Mouse (Mus musculus) intestine, postnatal 0 days (tissue): ENCODE data around the gene Cyld. TPM values are rescaled to one million over a fixed set of nuclear protein-coding genes. Genes with fewer than 3 reads are reported as not detected.
"Not testable (repeated sequence)": the region's sequence is repeated elsewhere in the genome, so short reads cannot be mapped to it uniquely, and the experiment has no call there.

Experiments
- ATAC-seq: fragments of 200-750 bp; cut with Nextera tagmentation; 2 replicates; pipeline ENCODE4 v1.8.0; 2017; ENCODE audit warnings: mild to moderate bottlenecking, moderate TSS enrichment, moderate library complexity
- H3K27ac ChIP-seq: fragments of 300-500 bp; sonication (generic); 2 replicates; pipeline ENCODE4 v1.5.1; 2014; ENCODE audit warnings: mild to moderate bottlenecking, low read depth, low read length, moderate library complexity
- H3K27me3 ChIP-seq: fragments of 300-500 bp; sonication (generic); replicated peaks from 2 replicates; pipeline ENCODE4 v1.6.1; 2014; ENCODE audit warnings: low read length, mixed read lengths; ENCODE audit not compliant: control insufficient read depth, insufficient read depth
- H3K36me3 ChIP-seq: fragments of 300-500 bp; sonication (generic); 2 replicates; pipeline ENCODE4 v1.6.1; 2014; ENCODE audit warnings: mild to moderate bottlenecking, moderate library complexity; ENCODE audit not compliant: control insufficient read depth, insufficient read depth
- H3K4me1 ChIP-seq: fragments of 300-500 bp; sonication (generic); replicated peaks from 2 replicates; pipeline ENCODE4 v1.6.1; 2014; ENCODE audit warnings: antibody characterized with exemption, low read length, mixed read lengths; ENCODE audit not compliant: control insufficient read depth, insufficient read depth
- H3K4me2 ChIP-seq: fragments of 300-500 bp; sonication (generic); replicated peaks from 2 replicates; pipeline ENCODE4 v1.6.1; 2014; ENCODE audit warnings: low read depth, mild to moderate bottlenecking, moderate library complexity
- H3K4me3 ChIP-seq: fragments of 300-500 bp; sonication (generic); 2 replicates; pipeline ENCODE4 v1.5.1; 2014; ENCODE audit warnings: low read depth, low read length
- H3K9ac ChIP-seq: fragments of 300-500 bp; sonication (generic); 2 replicates; pipeline ENCODE4 v1.6.1; 2014; ENCODE audit warnings: mild to moderate bottlenecking, low read depth, low read length
- H3K9me3 ChIP-seq: fragments of 300-500 bp; sonication (generic); 2 replicates; pipeline ENCODE4 v1.6.1; 2016; ENCODE audit warnings: mixed run types; ENCODE audit not compliant: control insufficient read depth
- CTCF ChIP-seq: sonication (generic); IDR thresholded peaks from 2 replicates; pipeline ENCODE4 v1.5.1; 2016; ENCODE audit warnings: low read depth, mild to moderate bottlenecking, control low read depth, antibody characterized with exemption, moderate library complexity
- WGBS: fragments of 180-500 bp; shearing (Covaris S2); extraction: QIAGEN DNeasy Blood & Tissue Kit; methylation state at CpG from one replicate; pipeline ENCODE4 v1.1.7; 2014; 5-methylcytosine and 5-hydroxymethylcytosine counted together
- polyA plus RNA-seq: library from polyadenylated mRNA; unstranded; fragments of >200 nt; fragmentation: Nextera tagmentation; extraction: Ambion mirVana; gene quantifications from 2 replicates; pipeline ENCODE4 v1.2.1, GENCODE M21; 2015

Cyld gene
- 9.3 and 11.5 TPM in 2 replicates for polyA plus RNA-seq

- peak within 1 kb of the TSS; percentile 91 for H3K27ac ChIP-seq
- H3K36me3 ChIP-seq, result no peaks in the 10 kb centered on the region
- no peaks in the 10 kb centered on the region for H3K9me3 ChIP-seq
- peak within 1 kb of the TSS; percentile 62 for H3K4me2 ChIP-seq
- H3K27me3 ChIP-seq, result no peaks in the 10 kb centered on the region
- peak within 1 kb of the TSS; percentile 65 for H3K9ac ChIP-seq
- WGBS, result under 1% methylated on average over 70 of the region's 80 CpGs
- TF ChIP-seq CTCF, result peak; percentile 15; the same call in 1 of the 2 replicates
- peak within 1 kb of the TSS; percentile 68 for H3K4me3 ChIP-seq
- ATAC-seq, result peak; percentile 99
- no peaks in the 10 kb centered on the region for H3K4me1 ChIP-seq
These were observed at the start of gene Cyld for GRCm38 (mm10) chr8:88696721-88697641. Gene Cyld, plus strand, starts transcription at chr8:88697028.

DNA sequence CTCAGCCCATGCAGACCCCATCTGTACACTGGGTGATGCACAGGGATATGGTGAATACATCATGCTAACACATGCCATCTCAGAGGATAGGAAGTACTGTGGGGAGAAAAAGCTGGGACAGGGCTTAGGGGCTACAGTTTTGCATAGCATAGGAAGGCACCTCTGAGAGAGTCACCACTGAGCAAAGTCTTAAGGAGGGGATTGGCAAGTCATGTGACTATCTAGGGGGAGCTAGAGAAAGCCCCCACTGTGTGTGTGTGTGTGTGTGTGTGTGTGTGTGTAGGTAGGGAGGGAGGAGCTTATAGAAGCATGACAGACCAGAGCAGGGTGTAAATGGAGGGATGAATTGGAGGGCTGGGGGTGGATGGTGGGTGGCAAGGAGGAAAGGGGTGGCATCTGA, 48.5 kb upstream of the Cyld start:
- Histone ChIP-seq H3K4me3 (no peak overlapping the region), H3K4me1 (peaks cover 10% of the 10 kb centered on the region; the same call in 1 of the 2 replicates), H3K9me3 (no peaks in the 10 kb centered on the region), H3K27me3 (no peaks in the 10 kb centered on the region), H3K36me3 (no peaks in the 10 kb centered on the region), H3K27ac (no peak overlapping the region), H3K4me2 (peak overlapping the region; percentile 82; the same call in 1 of the 2 replicates), H3K9ac (no peak overlapping the region)
- no peak for TF ChIP-seq CTCF
- ATAC-seq, result no peak

DNA sequence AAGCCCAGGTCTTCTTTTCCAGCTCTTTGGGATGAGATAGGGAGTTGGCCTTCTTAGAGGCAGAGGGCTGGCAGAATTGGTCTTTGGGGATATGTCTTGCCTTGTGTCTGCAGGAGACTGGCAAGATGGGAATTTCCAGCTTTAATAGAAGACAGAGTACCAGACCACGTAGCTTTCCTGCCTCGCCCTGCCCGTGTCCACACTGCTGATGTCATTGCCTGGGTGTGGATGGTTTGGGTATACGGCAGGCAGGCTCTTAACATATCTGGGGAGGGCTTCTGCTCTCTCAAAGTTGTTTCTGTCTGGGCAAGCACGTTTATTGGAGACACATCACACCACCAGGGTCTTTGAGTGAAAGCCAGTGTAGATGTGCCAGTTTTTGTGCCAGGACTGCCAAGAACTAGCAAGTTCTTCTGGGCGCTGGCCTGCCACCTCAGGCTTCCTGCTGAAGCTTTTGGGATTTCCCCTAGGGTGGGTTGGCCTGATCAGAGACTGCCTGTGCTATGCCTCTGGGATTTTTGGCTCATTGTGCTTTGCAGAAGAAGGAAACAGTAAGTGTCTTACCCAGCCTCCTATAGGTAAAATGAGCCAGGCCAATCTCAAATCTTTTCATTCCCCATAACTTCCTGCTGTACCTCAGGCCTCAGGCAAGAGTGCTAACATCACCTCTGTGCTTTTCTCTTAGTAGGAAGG, 46.7 kb upstream of the Cyld start:
- no peaks in the 10 kb centered on the region for H3K36me3 ChIP-seq
- H3K9me3 ChIP-seq, result no peaks in the 10 kb centered on the region
- no peak overlapping the region for H3K4me2 ChIP-seq
- no peak overlapping the region for H3K9ac ChIP-seq
- peaks cover 10% of the 10 kb centered on the region; the same call in 1 of the 2 replicates for H3K4me1 ChIP-seq
- no peak for TF ChIP-seq CTCF
- no peaks in the 10 kb centered on the region for H3K27me3 ChIP-seq
- no peak for ATAC-seq
- H3K4me3 ChIP-seq, result no peak overlapping the region
- 55% methylated on average over 6 of the region's 6 CpGs for WGBS
- no peak overlapping the region for H3K27ac ChIP-seq

DNA sequence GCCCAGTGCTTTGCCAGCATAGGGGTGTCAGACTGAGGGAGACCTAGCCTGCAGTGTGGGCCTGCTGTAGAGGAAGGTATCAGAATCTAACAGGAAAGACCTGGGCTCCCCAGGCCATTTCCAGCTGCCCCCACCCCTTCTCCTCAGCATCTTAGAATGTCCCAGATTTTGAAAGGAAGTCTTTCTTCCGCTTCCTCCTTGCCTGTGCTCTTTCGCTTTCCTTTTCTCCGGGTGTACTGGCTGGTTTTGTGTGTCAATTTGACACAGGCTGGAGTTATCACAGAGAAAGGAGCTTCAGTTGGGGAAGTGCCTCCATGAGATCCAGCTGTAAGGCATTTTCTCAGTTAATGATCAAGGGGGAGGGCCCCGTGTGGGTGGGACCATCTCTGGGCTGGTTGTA, 45.7 kb upstream of the Cyld start:
- not testable (repeated sequence) for H3K9ac ChIP-seq, H3K27ac ChIP-seq, H3K36me3 ChIP-seq, H3K4me2 ChIP-seq, H3K4me3 ChIP-seq, H3K9me3 ChIP-seq, ATAC-seq, H3K27me3 ChIP-seq
- 52% methylated on average over 4 of the region's 4 CpGs for WGBS
- H3K4me1 ChIP-seq, result peaks cover 10% of the 10 kb centered on the region; the same call in 1 of the 2 replicates

GRCm38 (mm10) chr8:88655334-88655733, 41.5 kb upstream of the Cyld start:
- no peak for TF ChIP-seq CTCF

DNA sequence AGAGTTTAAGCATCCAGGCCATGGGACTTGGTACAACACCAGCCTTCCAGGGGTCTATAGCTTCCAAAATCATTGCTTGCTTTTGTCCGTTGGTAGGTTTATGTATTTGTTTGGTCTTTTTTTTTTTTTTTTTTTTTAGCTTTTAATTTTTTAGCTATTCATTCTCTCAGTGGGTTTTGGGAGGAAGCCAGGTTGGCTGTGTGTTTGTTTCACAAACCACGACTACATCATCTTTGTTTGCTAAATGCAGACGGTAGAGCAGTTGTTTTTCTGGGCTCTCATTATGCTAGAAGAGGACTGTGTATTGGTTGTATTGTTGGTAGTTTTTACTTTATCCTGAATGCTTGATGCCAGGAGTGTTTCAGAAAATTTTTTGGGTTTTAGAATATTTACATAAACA, 37.0 kb upstream of the Cyld start:
- no peak overlapping the region for H3K9ac ChIP-seq

More at GRCm38 (mm10) chr8:88655334-88655733, 41.5 kb upstream of the Cyld start:
- no peaks in the 10 kb centered on the region for H3K36me3 ChIP-seq
- no peak overlapping the region for H3K4me2 ChIP-seq
- ATAC-seq, result no peak
- no peak overlapping the region for H3K4me3 ChIP-seq
- H3K9me3 ChIP-seq, result no peaks in the 10 kb centered on the region
- no peak overlapping the region for H3K9ac ChIP-seq
- 0 out of 2 replicates have a peak, but pooled peaks cover 3% of the 10 kb centered on the region for H3K4me1 ChIP-seq
- no peaks in the 10 kb centered on the region for H3K27me3 ChIP-seq
- no peak overlapping the region for H3K27ac ChIP-seq

More for the DNA sequence above, 37.0 kb upstream of the Cyld start:
- Histone ChIP-seq H3K4me1 (no peaks in the 10 kb centered on the region), H3K36me3 (no peaks in the 10 kb centered on the region), H3K9me3 (no peaks in the 10 kb centered on the region), H3K4me2 (no peak overlapping the region), H3K27me3 (no peaks in the 10 kb centered on the region), H3K27ac (no peak overlapping the region), H3K4me3 (no peak overlapping the region)
- ATAC-seq, result no peak
- 77% methylated on average over 3 of the region's 3 CpGs for WGBS
- TF ChIP-seq CTCF, result no peak
